In the genomic region with DNA sequence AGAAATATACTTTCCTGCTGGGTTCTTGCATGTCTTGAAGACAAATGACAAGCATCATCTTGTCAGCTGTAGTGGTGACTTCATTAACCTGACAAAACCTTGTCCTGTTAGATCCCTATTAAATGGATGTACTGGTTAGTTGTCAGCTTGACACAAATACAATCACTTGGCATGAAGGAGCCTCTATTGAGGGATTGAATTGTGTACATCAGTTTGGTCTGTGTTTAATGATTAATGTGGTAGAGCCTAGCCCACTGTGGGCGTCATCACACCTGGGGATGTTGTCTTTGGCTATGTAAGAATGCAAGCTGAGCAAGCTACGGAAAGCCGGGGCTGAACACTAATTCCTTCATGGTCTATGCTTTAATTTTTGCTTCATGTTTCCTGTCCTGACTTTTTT, we compare ENCODE assay signal across 16 mouse cellular contexts.
"Had no signal": no experiment of that assay in that cellular context is flagged by ENCODE, and none has a peak within 500 bp of the region (broad histone marks: within the 10 kb centered on the region; RNA-seq: fewer than 3 reads in every experiment).

No protein-coding gene starts in this region.

- H3K9ac ChIP-seq: neural tube, embryonic 13.5 days; neural tube, embryonic 15.5 days; stomach, embryonic 15.5 days had no signal

- H3K4me2 ChIP-seq: neural tube, embryonic 13.5 days; neural tube, embryonic 15.5 days; stomach, embryonic 15.5 days had no signal

- H3K9me3 ChIP-seq: neural tube, embryonic 13.5 days; neural tube, embryonic 15.5 days; stomach, embryonic 15.5 days had no signal

- H3K4me1 ChIP-seq: neural tube, embryonic 13.5 days; neural tube, embryonic 15.5 days; stomach, embryonic 15.5 days had no signal

- H3K27ac ChIP-seq: neural tube, embryonic 13.5 days; neural tube, embryonic 15.5 days; stomach, embryonic 15.5 days; stomach, postnatal 0 days had no signal

- H3K27me3 ChIP-seq: neural tube, embryonic 13.5 days; neural tube, embryonic 15.5 days; stomach, embryonic 15.5 days had no signal

- H3K4me3 ChIP-seq: neural tube, embryonic 13.5 days; neural tube, embryonic 15.5 days; stomach, embryonic 15.5 days had no signal

- DNase-seq: retina, postnatal 1 day; right cerebral cortex, adult 18-20 months; right cerebral cortex, postnatal 14 days; right cerebral cortex, postnatal 25 days; right cerebral cortex, postnatal 4 days; spleen, adult 18-20 months; thymus, adult 18-20 months; thymus, adult 2 months; thymus, postnatal 14 days; thymus, postnatal 25 days; thymus, postnatal 36 days; thymus, postnatal 4 days had no signal
